Mouse (Mus musculus) midbrain, postnatal 0 days (tissue): ENCODE data around the gene Serpina3i. TPM values are rescaled to one million over a fixed set of nuclear protein-coding genes. Genes with fewer than 3 reads are reported as not detected.

Experiments used
- ATAC-seq: fragments of 200-750 bp; cut with Nextera tagmentation; 2 replicates; pipeline ENCODE4 v1.8.0; 2017; ENCODE audit warnings: moderate number of reproducible peaks, mild to moderate bottlenecking, moderate TSS enrichment, moderate library complexity; ENCODE audit not compliant: low FRiP score
- DNase-seq: peaks from one replicate; pipeline ENCODE4 v3.0.0-alpha.2; 2015; ENCODE audit warnings: low spot score
- H3K27ac ChIP-seq: fragments of 300-500 bp; sonication (generic); 2 replicates; pipeline ENCODE4 v1.5.1; 2014; ENCODE audit warnings: low read depth, mild to moderate bottlenecking, low read length, mixed read lengths
- H3K27me3 ChIP-seq: fragments of 300-500 bp; sonication (generic); 2 replicates; pipeline ENCODE4 v1.6.1; 2014; ENCODE audit warnings: low read length, control low read depth, mixed read lengths; ENCODE audit not compliant: insufficient read depth
- H3K36me3 ChIP-seq: fragments of 300-500 bp; sonication (generic); 2 replicates; pipeline ENCODE4 v1.6.1; 2014; ENCODE audit warnings: low read length, control low read depth, mixed read lengths; ENCODE audit not compliant: insufficient read depth
- H3K4me1 ChIP-seq: fragments of 300-500 bp; sonication (generic); 2 replicates; pipeline ENCODE4 v1.6.1; 2014; ENCODE audit warnings: mild to moderate bottlenecking, control low read depth, antibody characterized with exemption, low read length, mixed read lengths; ENCODE audit not compliant: insufficient read depth
- H3K4me2 ChIP-seq: fragments of 300-500 bp; sonication (generic); 2 replicates; pipeline ENCODE4 v1.6.1; 2014; ENCODE audit warnings: low read depth, mild to moderate bottlenecking, low read length, mixed read lengths; ENCODE audit not compliant: poor library complexity, severe bottlenecking
- H3K4me3 ChIP-seq: fragments of 300-500 bp; sonication (generic); 2 replicates; pipeline ENCODE4 v1.5.1; 2014; ENCODE audit warnings: low read depth, mild to moderate bottlenecking, low read length, moderate library complexity
- H3K9ac ChIP-seq: fragments of 300-500 bp; sonication (generic); replicated peaks from 2 replicates; pipeline ENCODE4 v1.6.1; 2014; ENCODE audit warnings: mild to moderate bottlenecking, low read length, moderate library complexity, mixed read lengths; ENCODE audit not compliant: poor library complexity, severe bottlenecking
- H3K9me3 ChIP-seq: fragments of 300-500 bp; sonication (generic); 2 replicates; pipeline ENCODE4 v1.6.1; 2016; ENCODE audit warnings: low read length, control low read depth
- CTCF ChIP-seq: IDR thresholded peaks from 2 replicates; pipeline ENCODE4 v1.5.1; 2016; ENCODE audit warnings: antibody characterized with exemption, mild to moderate bottlenecking
- WGBS: fragments of 180-500 bp; shearing (Covaris S2); extraction: QIAGEN DNeasy Blood & Tissue Kit; methylation state at CpG from one replicate; pipeline ENCODE4 v1.1.7; 2014; 5-methylcytosine and 5-hydroxymethylcytosine counted together
- polyA plus RNA-seq: library from polyadenylated mRNA; unstranded; fragments of >200 nt; fragmentation: Nextera tagmentation; extraction: Ambion mirVana; gene quantifications from 2 replicates; pipeline ENCODE4 v1.2.1, GENCODE M21; 2015
- total RNA-seq: library from RNA; depleted of rRNA; stranded (reverse); fragments of >200 nt; gene quantifications from 2 replicates; pipeline ENCODE4 v1.2.3, GENCODE M21; 2014

Serpina3i gene
- total and polyA plus RNA-seq, 2 experiments from 2014 or later: 0.49 TPM; not detected in 1

- H3K9ac ChIP-seq: no peak overlapping the region
- no peak for TF ChIP-seq CTCF
- ATAC-seq (no peak), DNase-seq (no peak)
- H3K36me3 ChIP-seq: no peaks in the 10 kb centered on the region
- no peak overlapping the region for H3K27ac ChIP-seq
- no peaks in the 10 kb centered on the region for H3K4me1 ChIP-seq
- no peak overlapping the region for H3K4me3 ChIP-seq
- 27% methylated on average over 3 of the region's 3 CpGs for WGBS
- H3K27me3 ChIP-seq: no peaks in the 10 kb centered on the region
- H3K9me3 ChIP-seq: no peaks in the 10 kb centered on the region
- no peak overlapping the region for H3K4me2 ChIP-seq
Observed at GRCm38 (mm10) chr12:104279056-104279435, 16.1 kb downstream of the Serpina3i start.

DNA sequence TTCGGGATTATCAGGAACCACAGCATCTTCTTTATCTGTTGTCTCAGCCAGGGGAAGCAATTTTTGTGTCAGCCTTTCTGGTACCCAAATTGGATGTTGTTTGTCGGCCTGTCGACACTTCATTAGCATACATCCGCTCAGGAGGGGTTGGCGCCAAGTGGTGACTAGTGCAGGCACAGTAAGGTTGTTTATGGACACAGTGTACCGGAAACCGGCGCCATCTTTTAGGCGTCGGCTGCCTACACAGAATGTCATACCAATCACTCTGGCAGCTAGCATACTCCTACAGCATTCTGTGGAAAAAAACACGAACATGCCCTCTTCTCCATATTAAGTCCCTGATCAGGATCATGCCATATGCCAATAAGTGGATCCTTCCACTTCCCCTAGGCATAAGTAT lies 20.5 kb downstream of the Serpina3i start:
- no peak for DNase-seq
- Histone ChIP-seq H3K4me3 (no peak overlapping the region), H3K4me2 (no peak overlapping the region), H3K27ac (no peak overlapping the region), H3K9me3 (no peaks in the 10 kb centered on the region), H3K36me3 (no peaks in the 10 kb centered on the region), H3K9ac (no peak overlapping the region), H3K4me1 (no peaks in the 10 kb centered on the region), H3K27me3 (no peaks in the 10 kb centered on the region)
- no peak for TF ChIP-seq CTCF
- ATAC-seq: no peak
- 88% methylated on average over 11 of the region's 11 CpGs for WGBS

DNA sequence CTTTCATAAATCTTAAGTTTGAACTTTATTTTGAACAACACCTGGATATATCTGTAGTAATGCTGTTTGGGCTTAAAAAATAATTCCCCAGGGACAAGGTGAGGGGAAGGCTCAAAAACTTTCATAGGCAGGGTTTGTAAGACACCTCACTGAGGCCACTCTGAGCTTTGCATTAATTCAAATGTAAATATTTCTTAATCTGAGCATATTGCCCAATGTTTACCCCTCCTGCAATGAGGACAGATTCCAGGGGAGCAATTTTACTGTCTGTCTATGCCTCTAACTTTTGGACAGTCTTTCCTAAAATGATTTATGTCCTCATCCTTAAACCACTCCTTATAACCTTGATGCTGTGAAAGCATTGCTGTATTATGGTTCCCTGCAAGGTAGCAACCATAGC lies 25.4 kb downstream of the Serpina3i start:
- no peak overlapping the region for H3K27ac ChIP-seq
- ATAC-seq (no peak), DNase-seq (no peak)
- no peaks in the 10 kb centered on the region for H3K4me1 ChIP-seq
- no peak overlapping the region for H3K4me3 ChIP-seq
- H3K27me3 ChIP-seq: no peaks in the 10 kb centered on the region
- no peak for TF ChIP-seq CTCF
- H3K4me2 ChIP-seq: no peak overlapping the region
- no peaks in the 10 kb centered on the region for H3K36me3 ChIP-seq
- H3K9ac ChIP-seq: no peak overlapping the region
- no peaks in the 10 kb centered on the region for H3K9me3 ChIP-seq

DNA sequence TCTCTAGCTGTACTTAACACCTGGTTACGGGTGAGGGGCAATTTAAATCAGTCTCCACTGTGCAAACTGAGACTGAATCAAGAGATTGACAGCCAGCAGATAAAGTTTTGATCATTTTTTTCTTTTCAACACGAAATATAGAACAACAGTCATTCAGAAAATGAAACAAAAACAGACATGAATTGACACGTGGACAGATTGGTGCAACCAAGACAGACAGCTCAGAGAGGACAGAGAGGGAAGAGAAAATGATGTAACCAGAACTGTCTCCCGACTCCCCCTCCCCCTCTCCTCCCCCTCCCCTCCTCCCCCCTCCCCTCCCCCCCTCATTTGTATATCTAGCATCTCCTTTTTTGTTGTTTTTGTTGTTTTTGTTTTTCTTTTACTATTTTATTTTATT lies 26.9 kb downstream of the Serpina3i start:
- ATAC-seq (no peak), DNase-seq (no peak)
- no peak for TF ChIP-seq CTCF
- Histone ChIP-seq H3K9me3 (no peaks in the 10 kb centered on the region), H3K9ac (no peak overlapping the region), H3K4me3 (no peak overlapping the region), H3K4me2 (no peak overlapping the region), H3K27ac (no peak overlapping the region), H3K27me3 (no peaks in the 10 kb centered on the region), H3K4me1 (no peaks in the 10 kb centered on the region), H3K36me3 (no peaks in the 10 kb centered on the region)
- WGBS: 52% methylated on average over 4 of the region's 4 CpGs

GRCm38 (mm10) chr12:104293963-104294362 lies 31.0 kb downstream of the Serpina3i start:
- TF ChIP-seq CTCF: no peak
- Histone ChIP-seq H3K4me2 (no peak overlapping the region), H3K36me3 (no peaks in the 10 kb centered on the region), H3K4me3 (no peak overlapping the region), H3K4me1 (no peaks in the 10 kb centered on the region), H3K27ac (no peak overlapping the region), H3K27me3 (no peaks in the 10 kb centered on the region), H3K9ac (no peak overlapping the region), H3K9me3 (no peaks in the 10 kb centered on the region)
- 89% methylated on average over 2 of the region's 2 CpGs for WGBS
- DNase-seq (no peak), ATAC-seq (no peak)

- ATAC-seq: no peak
- 91% methylated on average over 2 of the region's 2 CpGs for WGBS
- no peaks in the 10 kb centered on the region for H3K9me3 ChIP-seq
- no peak overlapping the region for H3K4me3 ChIP-seq
- H3K4me1 ChIP-seq: no peaks in the 10 kb centered on the region
- H3K4me2 ChIP-seq: no peak overlapping the region
- H3K27me3 ChIP-seq: no peaks in the 10 kb centered on the region
- no peak overlapping the region for H3K9ac ChIP-seq
- no peak overlapping the region for H3K27ac ChIP-seq
- no peaks in the 10 kb centered on the region for H3K36me3 ChIP-seq
- TF ChIP-seq CTCF: no peak
- DNase-seq: no peak
Observed at GRCm38 (mm10) chr12:104298049-104298448, 35.1 kb downstream of the Serpina3i start.
